8 mouse cellular contexts compared by ENCODE assay signal in the genomic region with DNA sequence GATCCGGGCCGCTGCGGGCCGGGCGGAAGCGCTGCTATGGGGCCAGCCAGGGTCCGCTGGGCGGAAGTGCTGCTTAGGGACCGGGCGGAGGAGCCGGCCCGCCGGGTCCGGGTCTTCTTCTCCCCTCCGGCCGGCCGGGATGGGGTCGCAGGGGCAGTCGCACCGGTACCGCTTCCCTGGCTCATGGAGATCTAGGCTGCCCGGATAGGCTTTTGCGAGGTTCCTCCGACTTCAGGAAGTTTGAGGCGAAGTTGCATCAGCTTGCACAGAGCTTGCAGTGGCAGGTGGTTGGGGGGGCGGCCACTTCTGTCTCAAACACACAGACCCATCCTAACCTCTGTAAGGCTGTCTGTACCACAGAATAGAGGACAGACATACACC. TPM values are rescaled to one million over a fixed set of nuclear protein-coding genes. Genes with fewer than 3 reads are reported as not detected.
DNase-seq lines count a peak whose midpoint lies in the region; ATAC-seq lines count a peak whose summit lies in the region.

No protein-coding gene starts in this region.

- no peak for DNase-seq in heart, adult 18-20 months
- DNase-seq in urinary bladder, postnatal 14 days (ENCODE audit: low spot score) = peak; percentile 37
- no peak for DNase-seq in urinary bladder, postnatal 25 days (ENCODE audit: low spot score)
- no peak for DNase-seq in ovary, postnatal 14 days (ENCODE audit: low spot score)

- H3K4me1 ChIP-seq in heart, embryonic 12.5 days (replicated peaks) = peaks cover 9% of the 10 kb centered on the region
- peaks cover 27% of the 10 kb centered on the region for H3K4me1 ChIP-seq in forebrain, embryonic 12.5 days
- H3K4me1 ChIP-seq in limb, embryonic 12.5 days (replicated peaks) = peaks cover 11% of the 10 kb centered on the region; the same call in 1 of the 2 replicates
- peaks cover 25% of the 10 kb centered on the region for H3K4me1 ChIP-seq in midbrain, embryonic 15.5 days

- WGBS in heart, embryonic 12.5 days = 0% methylated on average over 26 of the region's 26 CpGs
- 1% methylated on average over 23 of the region's 26 CpGs for WGBS in forebrain, embryonic 12.5 days
- under 1% methylated on average over 24 of the region's 26 CpGs for WGBS in limb, embryonic 12.5 days
- WGBS in midbrain, embryonic 15.5 days = 0% methylated on average over 26 of the region's 26 CpGs

- peak overlapping the region; percentile 89 for H3K4me3 ChIP-seq in heart, embryonic 12.5 days
- H3K4me3 ChIP-seq in forebrain, embryonic 12.5 days (replicated peaks) = peak overlapping the region; percentile 90
- H3K4me3 ChIP-seq in limb, embryonic 12.5 days (replicated peaks) = peak overlapping the region; percentile 84
- peak overlapping the region; percentile 83 for H3K4me3 ChIP-seq in midbrain, embryonic 15.5 days

- no peaks in the 10 kb centered on the region for H3K36me3 ChIP-seq in heart, embryonic 12.5 days
- no peaks in the 10 kb centered on the region for H3K36me3 ChIP-seq in forebrain, embryonic 12.5 days (replicated peaks)
- H3K36me3 ChIP-seq in limb, embryonic 12.5 days = no peaks in the 10 kb centered on the region
- H3K36me3 ChIP-seq in midbrain, embryonic 15.5 days (replicated peaks) = no peaks in the 10 kb centered on the region

- no peak; the same call in 1 of the 2 replicates for ATAC-seq in heart, embryonic 12.5 days (ENCODE audit: insufficient number of reproducible peaks, low FRiP score)
- no peak for ATAC-seq in forebrain, embryonic 12.5 days (ENCODE audit: low FRiP score)
- peak; percentile 71 for ATAC-seq in limb, embryonic 12.5 days (ENCODE audit: insufficient number of reproducible peaks, insufficient read depth, low FRiP score, low TSS enrichment, low read depth)
- ATAC-seq in midbrain, embryonic 15.5 days (replicated peaks) = no peak

- H3K9me3 ChIP-seq in heart, embryonic 12.5 days (replicated peaks) = no peaks in the 10 kb centered on the region
- no peaks in the 10 kb centered on the region for H3K9me3 ChIP-seq in forebrain, embryonic 12.5 days
- no peaks in the 10 kb centered on the region for H3K9me3 ChIP-seq in limb, embryonic 12.5 days
- H3K9me3 ChIP-seq in midbrain, embryonic 15.5 days = no peaks in the 10 kb centered on the region

- H3K4me2 ChIP-seq in heart, embryonic 12.5 days = peak overlapping the region; percentile 80
- peak overlapping the region; percentile 75 for H3K4me2 ChIP-seq in forebrain, embryonic 12.5 days
- H3K4me2 ChIP-seq in limb, embryonic 12.5 days = peak overlapping the region; percentile 73
- H3K4me2 ChIP-seq in midbrain, embryonic 15.5 days = peak overlapping the region; percentile 79

- H3K9ac ChIP-seq in heart, embryonic 12.5 days = peak overlapping the region; percentile 93
- H3K9ac ChIP-seq in forebrain, embryonic 12.5 days = peak overlapping the region; percentile 95
- peak overlapping the region; percentile 88 for H3K9ac ChIP-seq in limb, embryonic 12.5 days (replicated peaks)
- peak overlapping the region; percentile 97 for H3K9ac ChIP-seq in midbrain, embryonic 15.5 days

- peak overlapping the region; percentile 96 for H3K27ac ChIP-seq in heart, embryonic 12.5 days (ENCODE audit: poor library complexity, severe bottlenecking)
- H3K27ac ChIP-seq in forebrain, embryonic 12.5 days = peak overlapping the region; percentile 98
- H3K27ac ChIP-seq in limb, embryonic 12.5 days = peak overlapping the region; percentile 98
- H3K27ac ChIP-seq in midbrain, embryonic 15.5 days = peak overlapping the region; percentile 97

- H3K27me3 ChIP-seq in heart, embryonic 12.5 days (replicated peaks) = peaks cover 3% of the 10 kb centered on the region; the same call in 1 of the 2 replicates
- no peaks in the 10 kb centered on the region for H3K27me3 ChIP-seq in forebrain, embryonic 12.5 days
- H3K27me3 ChIP-seq in limb, embryonic 12.5 days = no peaks in the 10 kb centered on the region
- H3K27me3 ChIP-seq in midbrain, embryonic 15.5 days (replicated peaks) = no peaks in the 10 kb centered on the region

RNA-seq across cellular contexts. Expression of gene Rhbdd1, which starts 0.5 kb away (rescaled TPM):
- 11.5 and 11.9 TPM in 2 replicates for polyA plus RNA-seq in heart, embryonic 12.5 days (2016; fragmentation: Nextera tagmentation; extraction: Ambion mirVana)
- total RNA-seq in heart, adult 18-20 months (2021) = 10 to 100 TPM in 1 of 2 experiments, 1 to 10 TPM in 1; 9.0 to 11.9 TPM
- 8.9 and 10.4 TPM in 2 replicates for polyA plus RNA-seq in forebrain, embryonic 12.5 days (2016; fragmentation: Nextera tagmentation; extraction: Ambion mirVana)
- 7.7 and 8.4 TPM in 2 replicates for polyA plus RNA-seq in limb, embryonic 12.5 days (2016; fragmentation: Nextera tagmentation; extraction: Ambion mirVana)
- polyA plus RNA-seq in midbrain, embryonic 15.5 days (2015; fragmentation: Nextera tagmentation; extraction: Ambion mirVana) = 3.2 and 4.2 TPM in 2 replicates

RNA-seq across cellular contexts. Expression of gene Irs1, which starts 25.5 kb away (rescaled TPM):
- polyA plus RNA-seq in heart, embryonic 12.5 days (2016; fragmentation: Nextera tagmentation; extraction: Ambion mirVana) = 17.5 and 18.7 TPM in 2 replicates
- 10 to 100 TPM; 29.1 to 43.5 TPM for total RNA-seq in heart, adult 18-20 months (2021)
- 17.8 and 18.3 TPM in 2 replicates for polyA plus RNA-seq in forebrain, embryonic 12.5 days (2016; fragmentation: Nextera tagmentation; extraction: Ambion mirVana)
- 12.0 and 13.8 TPM in 2 replicates for polyA plus RNA-seq in limb, embryonic 12.5 days (2016; fragmentation: Nextera tagmentation; extraction: Ambion mirVana)
- 7.5 and 8.2 TPM in 2 replicates for polyA plus RNA-seq in midbrain, embryonic 15.5 days (2015; fragmentation: Nextera tagmentation; extraction: Ambion mirVana)
